Mouse (Mus musculus) layer of hippocampus, postnatal 36 days (tissue): Measurements from ENCODE around the gene Cenps. TPM values are rescaled to one million over a fixed set of nuclear protein-coding genes. Genes with fewer than 3 reads are reported as not detected.
"Not testable (repeated sequence)": the region's sequence is repeated elsewhere in the genome, so short reads cannot be mapped to it uniquely, and the experiment has no call there.

Source experiments
- DNase-seq, 2 experiments: peaks; one replicate each; pipeline ENCODE4 v3.0.0; 2022
- total RNA-seq, 2 experiments: library from RNA; stranded (reverse); gene quantifications; 2 replicates each; pipeline ENCODE4 v1.2.3; 2021

Gene Cenps
- 10 to 100 TPM; 25.8 to 27.8 TPM for total RNA-seq

GRCm38 (mm10) chr4:149136982-149137770 is at the start of gene Cenps:
TSS of gene Cenps (minus strand) at chr4:149137629.
- peak; percentile 86 for DNase-seq

- DNase-seq = no peak
These were observed 45.3 kb upstream of the Cenps start for GRCm38 (mm10) chr4:149182755-149183154.

GRCm38 (mm10) chr4:149182192-149182591 is 44.8 kb upstream of the Cenps start:
- DNase-seq = no peak

GRCm38 (mm10) chr4:149179573-149179972 is 42.1 kb upstream of the Cenps start:
- no peak for DNase-seq

GRCm38 (mm10) chr4:149179160-149179559 is 41.7 kb upstream of the Cenps start:
- DNase-seq = no peak

GRCm38 (mm10) chr4:149178328-149178727 is 40.9 kb upstream of the Cenps start:
- DNase-seq = no peak

- no peak for DNase-seq
These were observed 39.6 kb upstream of the Cenps start for GRCm38 (mm10) chr4:149177046-149177445.

GRCm38 (mm10) chr4:149176645-149177044 is 39.2 kb upstream of the Cenps start:
- no peak for DNase-seq

GRCm38 (mm10) chr4:149173661-149174060 is 36.2 kb upstream of the Cenps start:
- no peak for DNase-seq

GRCm38 (mm10) chr4:149172666-149173065 is 35.2 kb upstream of the Cenps start:
- DNase-seq = no peak

GRCm38 (mm10) chr4:149172083-149172482 is 34.7 kb upstream of the Cenps start:
- no peak for DNase-seq

GRCm38 (mm10) chr4:149171581-149171981 is 34.2 kb upstream of the Cenps start:
- DNase-seq = no peak

GRCm38 (mm10) chr4:149170394-149170931 is 33.0 kb upstream of the Cenps start:
- DNase-seq = no peak

GRCm38 (mm10) chr4:149169926-149170325 is 32.5 kb upstream of the Cenps start:
- DNase-seq = not testable (repeated sequence)

- DNase-seq = no peak
These were observed 30.6 kb upstream of the Cenps start for GRCm38 (mm10) chr4:149168016-149168415.

- DNase-seq = peak in 1 of 2 experiments; percentile 29
These were observed 29.7 kb upstream of the Cenps start for GRCm38 (mm10) chr4:149166957-149167611.

- DNase-seq = peak; percentile 95
These were observed 29.0 kb upstream of the Cenps start, which contains the start of gene Pgd for GRCm38 (mm10) chr4:149166215-149166946. TSS of gene Pgd (minus strand) at chr4:149166771.

- DNase-seq = no peak
These were observed 26.7 kb upstream of the Cenps start for GRCm38 (mm10) chr4:149164150-149164549.

GRCm38 (mm10) chr4:149163196-149163595 is 25.8 kb upstream of the Cenps start:
- no peak for DNase-seq

- no peak for DNase-seq
These were observed 23.7 kb upstream of the Cenps start for GRCm38 (mm10) chr4:149161166-149161565.

GRCm38 (mm10) chr4:149159891-149160290 is 22.5 kb upstream of the Cenps start:
- no peak for DNase-seq

GRCm38 (mm10) chr4:149159203-149159602 is 21.8 kb upstream of the Cenps start:
- DNase-seq = no peak
